Mouse (Mus musculus) embryo, embryonic 10 days (tissue): ENCODE measurements around the gene Sp1.

ENCODE experiments used
- DNase-seq: peaks from one replicate; pipeline ENCODE4 v3.0.0-alpha.2; 2015; ENCODE audit warnings: low spot score

The Sp1 gene

DNA sequence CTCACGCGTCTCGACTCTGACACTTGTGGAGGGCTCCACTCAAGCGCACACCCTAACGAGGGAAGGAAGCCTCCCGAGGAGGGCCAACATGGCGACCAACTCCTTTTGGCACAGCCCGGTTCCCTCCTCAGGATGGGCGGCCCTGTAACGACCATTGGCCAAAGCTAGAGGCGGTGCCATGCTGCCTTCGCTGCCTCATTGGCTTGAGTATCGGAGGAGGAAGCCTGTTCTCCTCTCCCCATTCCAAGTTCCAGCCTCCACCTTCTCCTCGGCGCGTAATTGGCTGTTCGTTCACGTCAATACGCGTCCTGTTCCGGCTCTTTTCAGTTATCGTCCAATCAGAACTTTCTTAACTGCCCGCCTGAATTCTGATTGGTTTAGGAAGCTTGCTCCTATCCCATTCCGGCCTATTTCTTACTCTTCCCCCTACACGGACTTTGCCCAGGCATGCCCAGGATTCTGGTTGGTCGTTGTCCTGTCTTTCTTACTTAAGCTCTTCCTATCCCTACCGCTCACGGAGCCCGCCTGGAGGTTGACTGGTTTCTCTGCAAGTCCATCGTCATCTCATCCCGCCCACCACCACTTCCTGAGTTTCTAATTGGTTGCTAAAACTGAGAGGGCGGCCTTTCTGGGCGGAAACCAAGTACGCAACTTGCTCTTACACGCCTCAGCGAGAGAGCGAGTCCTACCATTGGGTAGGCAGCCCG is at the start of gene Sp1:
Gene Sp1 (plus strand): TSS at position 655 of the 707 bp plus-strand sequence.
- peak; percentile 99 for DNase-seq

- DNase-seq, result peak; percentile 69
These were observed 49.2 kb upstream of the Sp1 start for GRCm38 (mm10) chr15:102356501-102357325.

GRCm38 (mm10) chr15:102358126-102358525 is 47.8 kb upstream of the Sp1 start:
- DNase-seq, result peak; percentile 51

- DNase-seq, result no peak
These were observed 47.1 kb upstream of the Sp1 start for GRCm38 (mm10) chr15:102358834-102359233.

DNA sequence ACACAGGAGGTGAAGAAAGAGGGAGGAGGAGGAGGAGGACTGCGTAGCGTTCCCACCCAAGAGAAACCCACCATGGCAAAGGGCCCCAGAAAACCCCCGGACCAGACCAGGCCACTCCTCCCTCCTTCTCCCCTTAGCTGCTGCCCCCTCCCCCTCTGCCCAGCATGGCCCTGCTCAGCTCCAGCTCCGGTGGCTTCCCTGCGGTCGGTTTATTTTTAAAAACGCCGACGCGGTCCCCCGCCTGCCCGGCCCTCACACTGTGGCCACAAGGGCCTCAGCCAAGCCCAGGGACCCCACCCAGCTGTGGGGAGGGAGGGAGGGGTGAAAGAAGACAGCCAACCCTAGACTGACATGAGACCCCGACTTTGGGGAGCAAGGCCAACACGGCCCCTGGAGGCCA is 43.3 kb upstream of the Sp1 start:
- DNase-seq, result no peak

- no peak for DNase-seq
These were observed 41.3 kb upstream of the Sp1 start for GRCm38 (mm10) chr15:102364678-102365077.

DNA sequence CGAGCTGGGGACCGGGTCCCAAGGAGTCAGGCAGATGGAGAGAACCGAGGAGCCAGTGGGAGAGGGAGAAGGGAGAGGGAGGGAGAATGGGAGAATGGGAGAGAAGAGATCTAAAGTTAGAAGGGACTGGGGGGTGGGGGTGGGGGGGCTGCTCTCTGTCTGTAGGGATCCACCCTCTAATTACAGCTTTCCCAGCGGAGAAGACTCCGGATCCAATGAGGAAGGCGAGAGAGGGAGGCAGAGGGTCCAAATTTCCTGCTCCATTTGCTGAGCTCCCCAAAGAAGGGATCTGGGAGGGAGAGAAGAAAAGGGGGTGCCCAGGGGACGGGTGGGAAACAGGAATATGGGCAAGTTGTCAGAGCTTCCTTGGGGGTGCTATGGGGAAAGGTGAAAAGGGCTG is 39.7 kb upstream of the Sp1 start:
- DNase-seq, result no peak

DNA sequence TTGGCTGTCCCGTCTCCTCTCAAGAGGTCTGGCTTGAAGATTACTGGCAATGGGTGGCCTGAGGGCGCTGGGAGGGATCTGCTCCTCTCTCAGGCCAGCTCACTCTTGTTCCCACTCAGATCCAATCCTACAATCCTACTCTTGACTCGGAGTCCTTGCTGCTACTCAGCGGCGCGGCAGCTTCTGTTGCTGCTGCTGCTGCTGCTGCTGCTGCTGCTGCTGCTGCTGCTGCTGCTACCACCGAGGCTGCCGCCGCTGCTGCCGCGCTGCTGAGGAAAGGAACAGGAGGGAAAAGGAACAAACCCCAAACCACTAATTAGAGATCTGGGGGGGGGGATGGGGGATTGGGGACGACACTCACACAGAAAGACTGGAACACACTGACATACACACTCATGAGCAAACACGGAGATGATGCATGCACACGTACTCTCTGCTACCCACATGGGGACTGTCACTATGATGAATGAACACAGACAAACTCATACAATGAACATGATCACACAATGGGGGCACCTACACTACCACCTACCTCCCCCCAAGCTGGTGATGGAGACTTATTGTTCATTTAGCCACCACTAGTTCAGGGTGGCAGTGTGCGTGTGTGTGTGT is 39.1 kb upstream of the Sp1 start, which contains the start of gene Sp7:
Gene Sp7 (minus strand): TSS at position 450 of the 612 bp plus-strand sequence.
- peak; percentile 61 for DNase-seq

DNA sequence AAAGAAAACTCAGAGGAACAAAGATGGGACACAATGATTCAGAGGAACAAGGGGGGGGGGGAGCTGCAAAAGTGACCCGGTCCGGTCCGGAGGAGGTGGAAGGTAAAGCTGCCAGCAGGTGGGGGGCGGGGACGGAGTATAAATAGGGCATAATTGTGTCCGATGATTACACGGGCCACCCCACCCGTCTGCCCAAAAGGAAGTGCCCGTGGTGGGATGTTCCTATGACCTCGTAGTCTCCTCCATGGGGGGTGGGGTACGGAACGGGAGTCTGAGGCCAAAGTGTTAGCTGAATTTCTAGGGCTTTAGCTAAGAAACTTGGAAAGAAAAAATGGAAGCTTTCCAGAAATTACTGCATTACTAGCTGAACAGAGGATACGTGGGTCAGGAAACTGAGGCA is 36.0 kb upstream of the Sp1 start:
- no peak for DNase-seq

GRCm38 (mm10) chr15:102370727-102371126 is 35.2 kb upstream of the Sp1 start:
- DNase-seq, result peak; percentile 50

GRCm38 (mm10) chr15:102376453-102377162 is 29.3 kb upstream of the Sp1 start:
- DNase-seq, result peak; percentile 47

- DNase-seq, result peak; percentile 94
These were observed 28.8 kb upstream of the Sp1 start for GRCm38 (mm10) chr15:102377163-102377543.

DNA sequence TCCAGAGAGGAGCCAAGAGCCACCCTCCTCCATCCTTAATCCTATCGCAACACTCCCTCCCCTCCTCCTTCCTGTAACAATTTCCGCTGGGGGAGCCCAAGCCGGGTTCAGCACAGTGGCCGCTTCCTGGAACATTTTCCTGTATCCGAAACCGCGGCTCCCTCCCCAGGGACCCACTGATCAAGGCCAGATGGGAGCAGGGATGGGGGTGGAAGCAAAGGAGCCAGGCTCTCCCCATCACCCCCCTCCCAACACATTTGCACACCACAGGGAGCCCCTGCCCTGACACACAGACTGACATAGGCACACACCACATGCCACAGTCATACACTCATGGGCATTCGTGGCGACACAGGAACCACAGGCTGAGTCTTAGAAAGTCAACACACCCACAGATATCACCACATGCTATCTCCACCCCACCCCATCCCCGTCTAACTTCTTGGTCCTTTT is 28.1 kb upstream of the Sp1 start:
- DNase-seq, result peak; percentile 54

DNA sequence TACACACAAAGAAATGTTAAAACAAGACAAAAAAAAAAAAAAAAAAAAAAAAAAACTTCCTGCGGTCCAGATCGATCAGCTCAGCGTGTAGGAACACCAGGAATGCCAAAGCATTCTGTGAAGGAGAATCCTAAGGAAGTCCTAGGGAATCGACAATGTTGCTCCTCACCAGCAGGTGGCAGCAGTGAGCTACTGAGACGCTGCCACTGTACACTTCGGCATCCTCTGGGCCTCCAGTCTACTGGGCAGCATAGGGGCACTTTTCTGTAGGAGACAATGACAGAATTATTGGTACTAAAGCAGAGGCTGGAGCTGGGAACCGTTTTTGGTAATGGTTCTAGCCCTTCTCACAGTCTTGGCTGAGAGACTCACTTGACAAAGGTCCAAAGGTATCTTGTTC is 24.4 kb upstream of the Sp1 start:
- peak; percentile 97 for DNase-seq

DNA sequence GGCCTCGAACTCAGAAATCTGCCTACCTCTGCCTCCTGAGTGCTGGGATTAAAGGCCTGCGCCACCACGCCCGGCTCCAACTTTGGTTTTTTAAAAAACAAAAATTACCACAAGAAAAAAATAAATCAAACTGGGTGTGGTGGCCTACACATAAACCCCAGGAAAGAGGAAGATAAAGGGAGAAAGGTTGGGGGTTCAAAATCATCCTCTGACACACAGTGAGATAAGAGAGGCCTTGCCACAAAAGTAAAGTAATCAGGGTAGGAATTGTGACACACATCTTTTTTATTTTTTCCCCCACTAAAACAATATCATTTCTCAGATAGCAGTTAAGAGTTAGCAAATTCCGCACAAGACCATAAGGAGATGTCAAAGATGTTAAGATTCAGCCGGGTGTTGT is 22.3 kb upstream of the Sp1 start:
- no peak for DNase-seq

DNA sequence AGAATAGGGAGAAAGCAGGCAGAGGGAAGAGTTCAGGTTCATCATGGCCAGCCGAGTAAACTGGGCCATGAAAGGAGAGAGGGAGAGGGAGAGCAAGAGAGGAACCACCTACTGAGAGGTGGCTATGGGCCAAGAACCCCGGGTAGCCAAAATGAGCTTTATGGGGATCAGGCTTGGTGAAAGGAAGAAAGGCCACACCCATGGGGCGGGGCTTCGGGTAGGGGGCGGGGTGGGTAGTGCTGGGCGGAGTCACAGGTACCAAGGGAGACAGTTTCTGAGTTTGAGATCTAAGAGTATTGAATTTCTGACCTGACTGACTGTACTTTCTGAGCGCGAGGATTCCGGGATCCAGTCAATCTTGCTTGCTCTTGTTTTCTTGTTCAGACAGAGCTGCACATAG is 19.3 kb upstream of the Sp1 start:
- no peak for DNase-seq

DNA sequence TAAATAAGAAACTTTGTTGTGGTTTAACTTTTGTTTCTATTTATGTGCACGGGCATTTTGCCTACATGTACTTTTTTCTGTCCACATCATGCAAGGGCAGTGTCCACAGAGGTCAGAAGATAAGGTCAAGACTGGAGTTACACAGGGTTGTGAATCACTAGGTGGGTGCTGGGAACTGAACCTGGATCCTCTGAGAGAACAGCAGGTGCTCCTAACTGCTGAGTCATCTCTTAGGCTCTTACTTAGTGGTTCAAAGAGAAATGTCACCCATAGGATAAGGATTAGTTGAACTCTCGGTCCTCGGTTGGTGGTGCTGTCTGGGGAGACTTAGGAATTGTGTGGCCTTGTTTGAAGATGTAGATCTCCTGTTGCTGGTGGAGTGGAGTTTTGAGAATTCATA is 17.0 kb upstream of the Sp1 start:
- no peak for DNase-seq

DNA sequence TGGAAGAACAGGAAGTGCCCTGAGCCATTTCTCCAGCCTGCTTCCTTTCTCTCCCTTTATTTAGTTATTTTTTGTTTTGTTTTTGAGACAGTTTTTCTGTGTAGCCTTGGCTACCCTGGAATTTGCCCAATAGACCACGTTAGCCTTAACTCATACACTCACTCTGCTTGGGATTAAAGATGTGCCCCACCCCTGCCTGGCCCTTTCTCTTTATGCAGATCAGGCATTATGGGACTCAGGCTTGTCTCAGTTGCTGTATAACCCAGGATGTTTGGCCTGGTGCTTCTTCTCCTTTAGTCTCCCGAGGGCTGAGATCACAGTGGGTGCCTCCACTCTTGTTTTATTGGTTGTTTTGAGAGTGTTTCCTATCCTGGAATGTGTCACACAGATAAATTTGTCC is 13.4 kb upstream of the Sp1 start:
- no peak for DNase-seq

DNA sequence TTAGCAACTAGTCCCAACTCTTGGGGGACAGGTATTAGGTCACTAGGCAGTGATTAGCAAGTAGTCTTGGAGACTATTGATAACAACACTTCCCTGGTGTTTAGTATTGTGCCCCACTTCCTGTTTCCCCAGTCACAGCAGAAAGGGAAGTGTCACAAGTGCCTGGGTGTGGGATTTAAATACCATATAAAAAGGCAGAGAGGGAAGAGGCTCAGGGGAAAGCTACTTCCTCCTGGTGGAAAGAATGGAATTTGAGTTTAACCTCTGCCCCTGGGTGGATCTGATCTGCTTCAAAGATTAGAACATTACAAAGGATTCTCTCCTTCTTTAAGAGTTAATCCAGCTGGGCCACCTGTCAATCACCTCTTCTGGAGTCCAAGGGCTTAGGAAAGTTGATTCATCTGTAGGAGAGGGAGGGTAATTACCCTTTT is 12.3 kb upstream of the Sp1 start:
- peak; percentile 52 for DNase-seq

DNA sequence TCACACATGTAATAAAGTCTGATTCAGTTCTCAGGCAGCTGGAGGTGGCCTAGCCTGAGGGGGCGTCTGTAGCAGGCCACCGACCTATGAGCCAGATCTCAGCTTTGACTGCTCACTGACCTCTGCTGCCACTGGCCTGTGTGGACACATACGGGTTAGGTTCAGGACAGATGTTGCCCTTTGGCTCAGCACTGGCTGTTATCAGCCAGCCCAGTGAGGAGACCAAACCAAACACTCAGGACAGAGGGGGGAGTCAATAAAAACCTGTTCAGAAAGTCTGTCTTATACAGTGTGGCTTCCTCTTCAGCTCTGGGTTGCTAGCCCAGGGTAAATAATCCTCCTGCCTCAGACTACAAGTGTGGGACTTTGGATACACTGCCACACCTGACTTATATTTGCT is 10.9 kb upstream of the Sp1 start:
- peak; percentile 81 for DNase-seq

DNA sequence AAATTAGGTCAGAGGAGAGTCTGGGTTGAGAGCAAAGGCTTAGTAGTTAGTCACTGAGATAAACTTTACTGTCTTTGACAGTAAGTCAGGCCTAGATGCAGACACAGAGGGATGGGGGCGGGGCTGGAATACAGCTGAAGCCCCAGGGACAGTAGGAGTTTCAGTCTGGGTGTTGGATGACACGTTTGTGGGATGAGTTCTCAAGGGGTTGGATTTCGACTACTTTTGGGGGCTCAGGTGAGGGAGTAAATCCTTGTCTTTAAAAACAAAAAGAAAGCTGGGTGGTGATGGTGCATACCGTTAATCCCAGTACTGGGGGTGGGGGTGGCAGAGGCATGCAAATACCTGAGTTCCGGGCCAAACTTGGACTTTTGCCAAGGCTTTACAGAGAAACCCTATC is 7.3 kb upstream of the Sp1 start:
- DNase-seq, result no peak
